Mouse (Mus musculus) spleen, postnatal 4 days (tissue): ENCODE data around the gene Dtx2.
A peak's percentile ranks its signal among the peaks of the same experiment; 100 is the strongest.

ENCODE experiments used
- DNase-seq, 2 experiments: peaks; one replicate each; pipeline ENCODE4 v3.0.0; 2022; ENCODE audit warnings: low spot score in 2 of 2

Gene Dtx2

DNA sequence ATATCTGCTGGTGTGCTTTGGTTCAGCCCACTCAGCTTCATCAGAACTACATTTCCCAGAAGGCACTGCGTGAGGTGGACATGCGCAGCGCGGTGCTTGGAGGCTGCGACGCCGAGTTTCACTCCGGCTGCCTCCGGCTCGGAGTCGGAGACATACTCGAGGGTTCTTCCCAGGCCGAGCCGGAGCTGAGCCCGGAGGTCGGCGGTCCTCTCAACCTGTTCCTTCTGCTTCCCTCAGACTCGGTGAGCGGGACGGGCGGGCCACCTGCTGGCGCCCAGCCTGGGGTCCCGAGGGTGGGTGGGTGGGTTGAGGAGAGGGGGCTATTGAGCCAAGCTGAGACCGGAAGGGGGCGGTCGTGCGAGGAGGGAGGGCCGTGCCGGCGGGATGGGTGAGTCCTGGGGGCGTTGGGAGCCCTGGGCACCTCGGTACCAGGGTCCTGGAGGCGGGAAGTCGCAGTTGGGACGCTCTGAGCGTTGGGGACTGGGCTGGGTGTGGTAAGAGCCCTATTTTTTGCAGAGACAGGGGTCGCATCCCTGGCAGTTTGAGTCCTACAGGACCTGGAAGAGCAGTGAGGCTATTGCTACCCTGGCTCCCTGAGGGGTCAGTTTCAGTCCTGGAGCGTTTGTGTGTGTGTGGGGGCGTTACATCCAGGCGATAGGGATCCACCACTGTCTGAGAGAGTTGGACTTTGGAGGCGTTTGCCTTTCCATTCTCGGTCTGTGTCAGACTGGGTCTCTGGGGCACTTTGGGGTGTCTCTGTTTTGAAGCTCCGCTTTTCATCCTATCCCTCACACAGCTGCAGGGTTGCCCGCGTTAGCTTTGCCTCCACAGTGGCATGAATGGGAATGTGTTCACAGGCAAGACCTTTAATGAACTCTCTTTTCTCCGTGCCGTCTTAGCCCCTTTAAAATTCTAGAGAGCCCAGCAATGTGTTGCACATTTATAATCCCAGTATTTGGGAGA lies at the start of gene Dtx2:
Gene Dtx2 (plus strand): TSS at position 76 of the 963 bp plus-strand sequence.
- DNase-seq: peak; percentile 87 to 93

DNA sequence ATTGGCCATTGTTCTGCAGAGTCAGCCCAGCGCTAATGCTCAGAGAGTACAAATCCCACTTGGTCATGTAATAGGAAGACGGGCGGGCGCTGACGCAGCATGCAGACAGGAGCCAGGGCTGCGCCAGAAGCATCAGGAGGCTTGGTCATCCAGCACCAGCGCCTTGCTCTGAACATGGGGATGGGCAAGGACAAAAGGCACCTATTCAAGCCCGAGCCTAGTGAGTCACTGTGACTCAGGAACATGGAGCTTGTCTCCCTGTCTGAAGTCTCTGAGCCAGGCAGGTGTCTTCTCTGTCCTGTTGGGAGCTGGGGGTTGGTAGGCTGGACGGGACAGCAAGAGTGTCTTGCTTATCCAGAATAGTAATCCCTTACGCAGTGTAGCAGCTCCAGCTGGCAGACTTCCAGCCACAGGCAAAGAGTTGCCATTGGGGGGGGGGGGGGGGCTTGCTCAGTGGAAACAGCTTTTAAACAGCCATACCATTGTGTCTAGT lies 48.6 kb upstream of the Dtx2 start:
- DNase-seq: no peak

DNA sequence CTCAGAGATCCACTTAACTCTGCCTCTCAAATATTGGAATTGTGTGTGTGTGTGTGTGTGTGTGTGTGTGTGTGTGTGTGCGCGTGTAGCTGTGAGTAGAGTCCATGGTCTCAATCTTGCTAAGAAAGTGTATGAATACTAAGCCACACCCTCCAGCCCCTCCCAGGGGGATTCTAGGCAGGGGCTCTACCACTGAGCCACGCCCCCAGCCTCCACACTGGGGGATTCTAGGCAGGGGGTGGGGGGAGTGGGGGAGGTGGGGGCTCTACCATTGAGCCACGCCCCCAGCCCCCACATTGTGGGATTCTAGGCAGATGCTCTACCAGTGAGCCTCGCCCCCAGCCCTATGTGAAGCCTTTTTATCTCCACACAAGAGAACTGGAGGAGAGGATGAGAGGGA lies 48.0 kb upstream of the Dtx2 start:
- DNase-seq: no peak

DNA sequence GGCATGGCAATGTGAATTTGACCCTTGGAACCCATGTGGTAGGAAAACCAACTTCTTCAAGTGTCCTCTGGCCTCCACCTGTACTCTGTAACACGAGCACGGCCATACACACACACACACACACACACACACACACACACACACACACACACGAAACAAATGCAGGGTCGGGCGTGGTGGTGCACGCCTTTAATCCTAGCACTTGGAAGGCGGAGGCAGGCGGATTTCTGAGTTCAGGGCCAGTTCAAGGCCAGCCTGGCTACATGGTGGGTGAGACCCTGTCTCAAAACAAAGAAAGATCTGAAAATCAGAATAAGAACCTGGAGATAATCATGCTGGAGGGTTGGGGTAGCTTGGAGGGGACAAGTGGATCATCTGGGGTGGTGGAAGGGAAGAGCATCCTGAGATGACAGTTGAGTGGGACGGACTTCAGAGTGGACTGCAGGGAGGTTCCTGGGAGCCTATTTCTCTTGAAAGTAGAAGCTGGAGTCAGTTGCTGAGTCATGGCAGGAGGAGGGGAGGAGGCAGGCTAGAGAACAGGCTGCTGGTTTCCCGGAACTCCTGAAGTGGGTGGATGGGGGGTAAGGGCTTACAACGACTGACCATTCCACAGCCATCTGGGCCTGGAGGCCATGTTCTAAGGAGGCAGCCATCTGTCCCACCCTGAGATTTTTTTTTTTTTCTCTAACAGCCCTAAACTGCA lies 43.7 kb upstream of the Dtx2 start:
- DNase-seq: no peak

DNA sequence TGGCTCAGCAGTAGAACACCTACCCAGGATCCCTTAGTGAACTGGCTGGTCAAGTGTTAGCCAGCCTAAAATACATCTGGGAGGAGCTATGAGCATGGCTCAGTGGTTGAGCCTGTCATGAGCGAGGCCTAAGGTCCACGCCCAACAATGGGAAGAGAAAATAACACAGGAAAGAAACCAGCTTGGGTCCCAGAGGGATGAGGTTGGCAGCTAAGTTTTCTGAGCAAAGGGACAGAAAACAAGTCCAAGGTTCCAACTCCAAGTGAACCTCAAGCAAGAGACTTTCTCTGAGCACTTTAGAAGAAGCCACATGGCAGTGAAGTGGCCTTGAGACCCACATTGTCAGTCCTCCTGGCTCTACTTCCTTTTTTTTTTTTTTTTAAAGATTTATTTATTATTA lies 42.9 kb upstream of the Dtx2 start:
- no peak for DNase-seq

DNA sequence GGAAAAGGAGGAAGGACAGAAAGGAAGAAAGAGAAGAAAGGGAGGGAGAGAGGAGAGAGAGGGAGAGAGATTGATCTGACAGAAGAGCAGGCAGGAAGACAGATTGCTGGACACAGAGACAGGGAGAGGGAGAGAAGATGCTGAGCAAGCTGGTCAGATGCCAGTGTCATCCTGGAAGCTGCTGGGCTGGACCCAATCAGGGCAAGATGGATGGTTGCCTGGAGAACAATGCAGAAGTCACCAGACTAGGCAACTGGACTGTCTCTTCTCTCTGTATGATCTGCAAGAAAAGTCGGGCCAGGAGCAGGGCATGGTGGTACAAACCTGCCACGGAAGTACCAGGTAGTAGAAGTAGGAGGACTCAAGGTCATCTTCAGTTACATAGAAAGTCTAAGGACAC lies 41.8 kb upstream of the Dtx2 start:
- DNase-seq: no peak

DNA sequence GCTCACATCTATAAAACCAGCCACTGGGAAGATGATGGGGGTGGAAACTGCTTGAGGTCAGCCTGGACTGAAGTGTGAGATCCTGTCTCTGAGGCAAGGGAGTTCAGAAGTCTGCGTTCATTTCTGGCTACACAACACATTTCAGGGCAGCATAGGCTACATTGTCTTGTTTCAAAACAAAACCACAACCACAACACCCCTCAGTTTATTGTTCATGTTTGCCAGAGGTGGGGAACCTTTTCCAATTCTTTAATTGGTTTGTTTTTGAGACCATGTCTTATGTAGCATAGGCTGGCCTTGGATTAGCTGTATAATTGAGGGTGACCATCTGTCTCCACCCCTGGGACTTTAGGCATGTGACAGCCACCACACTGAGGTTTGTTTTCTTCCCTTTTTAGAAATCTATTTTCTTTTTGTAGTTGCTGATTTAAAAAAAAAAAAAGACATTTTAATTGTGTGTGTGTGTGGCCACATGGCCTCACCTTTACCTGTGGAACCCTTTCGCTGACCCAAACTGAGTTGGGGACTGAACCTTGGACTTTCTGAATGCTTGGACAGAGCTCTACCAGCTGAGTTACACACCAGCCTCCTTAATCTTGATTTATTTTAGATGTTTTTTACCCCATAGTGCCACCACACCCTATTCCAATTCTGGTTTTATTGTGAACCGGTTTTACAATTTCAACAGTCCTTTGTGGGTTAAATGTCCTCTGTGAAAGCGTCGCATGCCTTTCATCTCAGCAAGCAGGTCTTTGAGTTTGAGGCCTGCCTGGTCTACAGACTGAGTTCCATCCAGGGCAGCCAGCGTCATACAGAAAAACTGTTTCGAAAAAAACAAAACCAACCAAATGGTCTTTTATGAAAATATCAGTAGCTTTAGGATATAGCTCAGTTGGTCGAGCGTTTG lies 38.0 kb upstream of the Dtx2 start:
- no peak for DNase-seq

DNA sequence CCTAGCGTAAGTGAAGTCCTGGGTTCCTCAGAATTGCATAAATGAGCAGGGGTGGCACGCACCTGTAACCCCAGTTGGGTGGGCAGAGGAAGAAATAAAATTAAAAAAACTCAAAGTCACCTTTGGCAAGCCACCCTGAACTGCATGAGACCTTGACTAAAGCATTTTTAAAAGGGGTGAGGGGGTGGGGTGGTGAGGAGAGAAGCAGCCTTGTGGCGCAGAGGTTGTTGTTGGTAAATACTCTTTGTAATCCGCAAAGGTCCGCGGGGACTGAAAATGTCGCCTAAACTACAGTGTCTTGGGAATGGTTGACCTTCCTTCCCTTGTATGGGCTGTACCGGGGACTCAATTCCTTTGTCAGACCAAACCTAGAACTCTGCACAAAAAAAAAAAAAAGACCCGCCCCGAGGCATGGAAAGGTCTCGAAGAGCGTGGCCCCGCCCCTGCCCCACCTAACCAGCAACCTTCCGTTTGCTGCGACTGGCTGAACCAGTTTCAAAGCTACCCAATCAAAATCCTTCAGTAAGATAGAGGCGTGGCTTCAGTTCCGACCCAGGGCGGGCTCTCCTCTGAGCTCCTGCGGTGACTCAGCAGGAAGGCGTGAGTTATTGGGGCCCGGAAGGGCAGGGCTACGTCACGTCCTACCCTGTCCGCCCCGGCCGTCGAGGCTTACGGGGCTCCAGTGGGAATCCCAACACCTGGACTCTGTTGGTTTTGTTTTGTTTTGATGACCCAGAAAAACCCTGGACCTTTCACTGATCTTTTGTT lies 37.2 kb upstream of the Dtx2 start:
- peak; percentile 94 to 95 for DNase-seq

DNA sequence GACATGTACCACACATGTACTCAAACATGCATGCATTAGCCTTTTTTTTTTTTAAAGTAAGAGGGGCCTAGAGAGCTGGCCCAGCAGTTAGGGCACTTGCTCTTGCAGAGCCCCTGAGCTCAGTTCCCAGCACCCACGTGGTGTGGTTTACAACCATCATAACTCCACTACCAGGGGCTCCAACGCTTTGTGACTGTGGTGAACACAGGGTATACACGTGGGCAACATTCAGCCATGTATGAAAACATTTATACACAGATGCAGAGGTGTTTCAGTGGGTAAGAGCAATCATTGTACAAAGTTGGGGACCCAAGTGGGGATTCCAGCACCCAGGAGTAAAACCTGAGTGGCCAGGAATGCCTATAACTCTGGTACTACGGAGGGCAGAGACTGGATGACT lies 36.2 kb upstream of the Dtx2 start:
- no peak for DNase-seq

DNA sequence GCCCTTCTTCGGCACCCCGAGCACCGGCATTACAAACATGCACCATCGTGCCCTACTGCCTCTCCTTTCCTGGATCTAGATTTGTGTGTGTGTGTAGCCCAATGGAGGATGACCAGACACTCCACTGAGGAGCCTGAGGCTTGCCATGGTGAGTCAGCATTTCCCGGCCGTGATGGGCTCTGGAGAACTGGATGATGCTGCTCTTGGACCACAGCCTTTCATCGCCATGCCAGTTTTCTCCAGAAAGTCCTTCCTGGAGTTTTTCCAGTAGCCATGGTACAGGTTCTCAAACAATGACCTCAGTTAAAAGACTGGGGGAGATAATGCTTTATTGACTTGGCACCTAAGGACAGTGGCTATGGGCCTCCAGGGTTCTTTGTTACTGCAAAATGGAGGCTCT lies 34.7 kb upstream of the Dtx2 start:
- DNase-seq: no peak

DNA sequence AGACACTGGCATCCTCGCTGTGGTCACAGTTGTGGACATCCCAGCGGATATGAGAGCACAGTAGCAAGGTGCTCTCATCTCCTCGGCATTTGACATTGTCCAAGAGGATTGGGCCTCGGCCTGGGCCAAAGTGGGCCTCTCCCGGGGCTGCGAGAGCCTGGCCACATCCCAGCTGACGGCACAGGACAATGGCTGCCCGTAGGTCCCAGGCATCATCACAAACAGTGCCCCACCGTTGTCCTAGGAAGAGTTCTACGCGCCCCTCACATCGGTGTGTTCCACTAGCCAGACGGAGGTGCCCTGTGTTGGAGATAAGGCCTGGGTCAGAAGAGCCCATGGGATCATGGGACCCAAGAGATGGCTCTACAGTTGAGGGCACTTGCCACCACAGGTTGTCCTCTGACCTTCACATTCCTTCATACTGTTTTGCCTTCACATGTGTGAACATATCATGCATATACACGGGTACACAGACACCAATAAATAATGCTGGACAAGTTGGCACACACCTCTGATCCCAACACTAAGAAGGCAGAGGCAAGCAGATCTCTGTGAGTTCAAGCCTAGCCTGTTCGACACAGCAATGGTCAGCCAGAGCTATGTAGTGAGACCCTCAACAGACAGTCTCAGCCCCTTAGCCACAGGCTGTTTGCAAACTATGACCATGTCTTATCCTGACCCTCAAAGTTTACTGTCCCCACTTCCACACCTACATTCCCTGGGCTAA lies 33.5 kb upstream of the Dtx2 start:
- no peak for DNase-seq

DNA sequence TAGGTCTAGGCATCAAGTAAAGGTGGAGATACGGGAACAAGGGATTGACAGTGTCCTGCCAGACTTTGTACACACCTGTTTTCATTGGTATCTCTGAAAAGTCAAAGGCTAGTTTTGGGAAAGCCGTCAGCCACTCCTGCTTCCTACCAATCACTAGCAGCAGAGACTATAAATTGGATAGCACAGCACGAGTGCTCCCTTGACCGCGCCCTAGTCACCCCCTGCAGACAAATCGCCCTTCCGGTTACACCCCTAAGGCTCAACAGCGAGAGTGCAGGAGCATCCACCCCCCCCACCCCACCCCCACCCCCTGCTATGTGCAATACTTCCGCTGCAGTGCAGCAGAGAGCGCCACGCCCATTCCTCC lies 32.5 kb upstream of the Dtx2 start:
- no peak for DNase-seq

DNA sequence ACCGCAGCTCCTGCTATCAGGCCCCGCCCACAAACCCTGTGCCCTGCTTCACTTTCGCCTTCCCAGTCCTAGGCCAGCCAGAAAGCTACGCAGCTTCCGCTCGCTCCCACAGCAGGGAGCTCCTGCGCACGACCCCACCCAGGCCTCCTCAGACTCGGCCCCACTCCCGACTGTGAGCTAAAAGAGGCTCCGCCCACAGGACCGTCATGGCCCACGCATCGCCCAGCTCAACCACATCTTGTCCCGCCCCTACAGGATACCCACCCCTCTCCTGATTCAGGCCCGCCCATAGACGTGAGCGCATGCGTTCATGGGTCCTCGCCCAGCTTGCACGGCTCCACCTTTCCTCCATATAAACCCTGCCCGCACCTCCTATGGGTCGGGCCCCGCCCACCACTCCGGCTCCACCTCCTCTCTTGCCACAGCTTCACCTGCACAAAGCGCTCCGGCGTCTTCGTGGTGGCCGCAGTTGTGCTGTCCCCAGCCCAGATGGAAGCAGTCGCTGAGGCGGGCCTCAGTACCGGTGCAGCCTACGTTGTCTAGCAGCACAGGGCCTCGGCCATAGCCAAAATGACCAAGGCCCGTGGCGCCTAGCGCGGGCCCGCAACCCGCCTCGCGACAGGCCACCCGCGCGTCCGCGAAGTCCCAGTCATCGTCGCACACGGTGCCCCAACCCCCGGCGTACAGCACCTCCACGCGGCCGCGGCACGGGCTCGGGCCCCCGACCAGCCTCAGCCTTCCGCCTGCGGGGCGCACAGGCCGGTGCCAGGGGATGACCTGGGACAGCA lies 31.9 kb upstream of the Dtx2 start:
- peak; percentile 96 to 97 for DNase-seq

DNA sequence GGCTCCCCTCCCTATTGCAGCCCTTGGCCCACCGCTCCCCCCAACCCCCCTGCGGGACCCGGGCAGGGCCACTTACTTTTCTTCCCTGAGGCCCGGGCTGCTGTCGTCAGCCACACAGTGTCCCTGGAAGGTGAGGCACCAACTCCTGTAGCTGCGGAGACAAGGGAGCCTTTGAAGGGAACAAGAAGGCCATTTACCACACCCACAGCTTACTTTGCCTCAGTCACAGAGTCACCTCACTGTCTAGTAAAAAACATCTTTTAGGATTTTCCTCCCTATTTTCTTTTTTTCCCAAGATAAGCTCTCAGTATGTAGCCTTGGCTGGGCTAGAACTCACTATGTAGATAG lies 31.3 kb upstream of the Dtx2 start:
- no peak for DNase-seq

DNA sequence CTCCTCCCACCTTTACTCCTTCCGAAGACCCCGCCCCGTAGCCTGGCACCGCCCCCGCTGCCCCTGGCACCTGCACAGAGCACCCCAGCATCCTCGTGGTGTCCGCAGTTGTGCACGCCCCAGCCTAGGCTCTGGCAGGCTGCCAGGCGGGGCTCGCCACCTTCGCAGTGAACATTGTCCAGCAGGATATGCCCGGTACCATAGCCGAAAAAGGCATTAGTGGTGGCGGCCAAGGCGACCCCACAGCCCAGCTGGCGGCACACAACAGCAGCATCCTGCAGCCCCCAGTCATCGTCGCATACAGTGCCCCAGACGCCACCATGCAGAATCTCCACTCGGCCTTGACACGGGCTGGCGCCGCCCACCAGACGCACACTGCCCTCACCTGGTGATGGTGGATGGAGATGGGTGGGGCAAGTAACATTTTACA lies 29.1 kb upstream of the Dtx2 start:
- peak in 1 of 2 experiments; percentile 62 for DNase-seq

DNA sequence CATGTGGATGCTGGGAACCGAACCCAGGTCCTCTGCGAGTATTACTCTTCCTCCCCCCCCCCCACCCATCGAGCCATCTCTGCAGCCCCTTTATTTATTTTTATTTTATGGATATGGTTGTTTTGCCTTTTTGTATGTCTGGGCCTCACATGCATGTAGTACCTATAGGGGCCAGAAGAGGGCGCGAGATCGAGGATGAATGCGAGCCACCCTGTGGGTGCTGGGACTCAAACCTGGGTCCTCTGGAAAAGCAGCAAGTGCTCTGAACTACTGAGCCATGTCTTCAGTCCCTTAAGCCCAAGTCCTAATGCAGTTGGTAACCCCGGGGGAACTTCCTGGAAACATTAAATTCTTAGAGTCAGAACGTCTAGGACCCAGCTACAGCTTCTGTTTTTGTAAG lies 27.7 kb upstream of the Dtx2 start:
- peak in 1 of 2 experiments; percentile 79 for DNase-seq

DNA sequence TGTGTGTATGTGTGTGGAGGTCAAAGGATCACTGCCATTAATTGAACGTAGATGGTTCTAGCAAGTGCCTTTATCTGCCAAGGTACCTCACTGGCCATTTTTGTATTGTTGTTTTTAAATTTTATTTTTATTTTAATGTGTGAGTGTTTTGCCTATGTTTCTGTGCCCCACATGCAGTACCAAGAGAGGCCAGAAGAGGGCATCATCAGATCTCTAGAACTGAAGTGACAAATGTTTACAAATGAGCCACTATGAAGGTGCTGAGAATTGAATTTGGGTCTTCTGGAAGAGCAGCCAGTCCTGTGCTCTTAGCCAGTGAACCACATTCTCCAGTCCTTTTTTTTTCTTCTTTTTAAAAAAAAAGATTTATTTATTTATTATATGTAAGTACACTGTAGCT lies 25.8 kb upstream of the Dtx2 start:
- peak; percentile 59 to 87 for DNase-seq

DNA sequence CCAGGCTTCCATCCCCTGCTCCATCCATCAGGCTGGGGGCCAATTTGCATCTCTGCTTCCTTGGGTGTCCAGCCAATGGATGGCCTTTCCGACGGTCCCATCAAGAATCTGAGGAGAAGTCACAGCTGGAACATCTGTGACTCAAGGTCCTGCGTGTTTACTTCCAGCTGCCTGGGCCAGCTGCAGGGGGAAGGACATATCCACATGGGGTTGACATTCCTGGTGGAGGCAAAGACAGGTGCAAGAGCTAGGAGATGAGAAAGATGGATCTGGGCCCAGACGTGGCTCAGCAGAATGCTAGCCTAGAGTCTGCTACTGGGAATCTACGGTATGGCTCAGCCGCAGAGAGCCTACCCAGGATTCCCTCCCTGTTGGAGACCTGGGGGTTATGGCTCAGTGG lies 24.4 kb upstream of the Dtx2 start:
- DNase-seq: no peak

DNA sequence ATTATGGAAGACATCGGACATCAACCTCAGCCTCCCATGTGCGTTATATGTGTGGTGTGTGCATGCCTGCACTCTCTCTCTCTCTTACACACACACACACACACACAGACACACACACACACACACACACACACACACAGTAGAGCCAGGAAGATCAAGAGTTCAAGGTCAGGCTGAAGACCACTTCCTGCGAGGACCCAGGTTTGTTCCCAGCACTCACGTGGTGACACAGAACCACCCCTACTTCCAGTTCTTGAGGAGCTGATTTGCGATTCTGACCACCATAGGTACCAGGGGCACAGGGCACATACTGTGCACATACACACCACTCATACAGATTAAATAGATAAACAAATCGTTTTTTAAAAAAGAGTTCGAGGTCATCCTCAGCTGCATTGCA lies 22.7 kb upstream of the Dtx2 start:
- no peak for DNase-seq

DNA sequence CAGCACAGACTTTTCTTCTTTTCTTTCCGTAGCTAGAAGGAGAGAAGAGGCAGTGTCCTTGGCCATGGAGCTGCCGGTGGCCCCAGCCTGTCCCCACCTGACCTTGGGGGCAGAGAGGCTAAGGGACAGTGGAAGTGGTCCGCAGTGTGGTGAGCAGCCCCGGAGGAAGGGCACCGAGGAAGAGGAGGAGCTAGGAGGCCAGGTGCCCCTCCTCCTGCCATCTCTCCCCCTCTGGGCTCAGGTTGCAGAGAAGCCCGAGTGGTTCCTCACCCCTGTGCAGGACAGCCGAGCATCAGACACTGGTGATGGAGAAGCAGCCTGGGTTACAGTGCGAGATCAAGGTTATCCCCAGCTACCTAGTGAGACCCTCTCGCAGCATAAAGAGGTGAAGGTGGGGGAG lies 20.2 kb upstream of the Dtx2 start, which contains the start of gene Ssc4d:
Gene Ssc4d (minus strand): TSS at position 167 of the 400 bp plus-strand sequence.
- DNase-seq: no peak
